Mouse (Mus musculus): ENCODE measurements around the gene Zfp526.

DNA sequence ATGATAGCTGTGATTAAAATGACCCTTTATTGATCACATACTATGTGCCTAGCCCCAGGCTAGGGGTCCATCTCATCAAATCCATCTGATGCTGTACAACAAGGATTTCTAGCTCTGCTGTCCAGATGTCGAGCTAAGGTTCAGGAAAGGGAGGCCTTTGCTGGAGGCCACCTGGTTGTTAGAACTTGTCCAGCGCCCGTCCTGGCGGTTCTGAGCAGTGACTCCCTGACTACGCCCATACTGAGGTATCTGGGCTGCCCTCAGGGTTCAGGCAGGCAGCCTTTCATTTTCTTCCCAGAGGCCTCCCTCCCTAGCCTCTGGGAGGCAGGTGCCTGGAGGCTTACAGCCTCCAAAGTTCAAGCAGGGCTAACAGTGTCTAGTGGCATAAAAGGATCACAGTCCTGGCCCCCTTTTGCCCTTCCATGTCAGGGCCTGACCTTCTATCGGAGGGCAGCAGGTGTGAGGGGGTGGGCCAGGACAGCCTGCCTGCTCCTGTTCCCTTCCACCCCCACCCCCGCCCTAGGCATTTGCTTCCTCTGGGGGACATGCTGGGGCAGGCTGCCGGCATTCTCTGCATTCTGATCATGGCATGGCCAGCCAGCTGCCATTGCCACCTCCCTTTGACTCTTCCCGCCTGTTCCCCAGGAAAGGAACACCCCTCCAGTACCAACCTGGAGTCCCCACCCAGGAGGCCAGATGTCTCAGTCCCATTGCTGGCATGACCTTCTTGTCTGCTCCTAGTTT is 54.5 kb downstream of the Zfp526 start:
- TF ChIP-seq POLR2A (IDR thresholded peaks at IDR 0.05; ENCODE audit: insufficient read depth, low read depth, low read length) (no peak), CTCF (IDR thresholded peaks at IDR 0.05; ENCODE audit: insufficient read depth, low read depth, low read length) (no peak)
